Mouse (Mus musculus) megakaryocyte, embryonic 14.5 days (primary cell): ENCODE measurements around the gene Slco2b1.

ENCODE experiments used
- FLI1 ChIP-seq: IDR thresholded peaks from 2 replicates; pipeline ENCODE4 v1.6.1; 2012; ENCODE audit warnings: low read length, inconsistent platforms, mixed read lengths
- GATA1 ChIP-seq: IDR thresholded peaks from 3 replicates; pipeline ENCODE4 v1.6.1; 2012; ENCODE audit warnings: mixed read lengths, low read length, inconsistent platforms, borderline replicate concordance

DNA sequence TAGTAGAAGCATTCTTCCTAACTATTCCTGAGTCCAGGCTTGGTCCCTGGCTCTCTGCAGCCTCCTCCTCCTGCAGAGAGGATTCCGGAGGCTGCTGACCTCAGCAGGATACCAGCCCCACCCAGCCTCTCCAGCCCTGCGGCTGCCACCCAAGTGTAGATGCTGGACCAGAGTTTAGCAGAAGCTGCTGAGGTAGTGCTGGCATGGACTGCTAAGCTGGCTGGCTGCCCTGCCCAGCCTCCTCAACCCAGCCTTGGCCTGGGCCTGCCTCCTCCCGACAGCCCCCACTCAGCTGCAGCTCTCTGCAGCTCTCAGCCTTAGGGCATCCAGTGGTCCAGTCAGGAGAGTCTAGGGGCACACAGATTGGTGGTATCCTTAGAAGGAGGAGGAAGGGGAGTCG is 69.9 kb downstream of the Slco2b1 start:
- no peak for TF ChIP-seq GATA1
- no peak for TF ChIP-seq FLI1
